Mouse (Mus musculus): Measurements from ENCODE around the gene Wdtc1. TPM values are rescaled to one million over a fixed set of nuclear protein-coding genes. Genes with fewer than 3 reads are reported as not detected.

Wdtc1 gene
- polyA plus RNA-seq, 1 experiment from 2014 or later: 12.0 TPM

DNA sequence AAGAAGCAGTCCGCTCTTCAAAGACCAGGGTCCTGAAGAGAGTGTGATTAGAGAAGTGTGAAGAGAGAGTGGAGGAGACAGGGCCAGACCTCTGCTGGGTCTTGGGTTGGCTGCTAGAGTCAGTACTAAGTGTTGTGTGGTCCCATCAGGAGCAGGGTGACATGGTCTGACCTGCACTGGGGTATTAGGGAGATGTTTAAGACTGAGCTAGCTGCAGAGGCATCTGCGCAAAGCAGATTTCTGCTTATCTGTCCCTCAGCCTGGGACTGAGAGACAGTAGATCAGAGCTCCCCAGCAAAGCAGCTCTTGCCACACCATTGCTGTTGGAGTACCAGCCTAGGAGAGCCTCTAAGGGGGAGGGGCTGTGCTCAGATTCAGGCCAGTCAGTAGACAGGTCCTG lies 36.8 kb upstream of the Wdtc1 start:
- no peak overlapping the region for H3K9ac ChIP-seq
- H3K9me3 ChIP-seq (replicated peaks): no peaks in the 10 kb centered on the region
- ATAC-seq (replicated peaks; ENCODE audit: low FRiP score): no peak; the same call in 1 of the 2 replicates
- H3K4me3 ChIP-seq (replicated peaks): no peak overlapping the region
- WGBS: 87% methylated on average over 2 of the region's 2 CpGs
- H3K36me3 ChIP-seq: no peaks in the 10 kb centered on the region
- H3K4me2 ChIP-seq: no peak overlapping the region
- peaks cover 40% of the 10 kb centered on the region for H3K4me1 ChIP-seq
- no peak overlapping the region for H3K27ac ChIP-seq
- H3K27me3 ChIP-seq: no peaks in the 10 kb centered on the region

DNA sequence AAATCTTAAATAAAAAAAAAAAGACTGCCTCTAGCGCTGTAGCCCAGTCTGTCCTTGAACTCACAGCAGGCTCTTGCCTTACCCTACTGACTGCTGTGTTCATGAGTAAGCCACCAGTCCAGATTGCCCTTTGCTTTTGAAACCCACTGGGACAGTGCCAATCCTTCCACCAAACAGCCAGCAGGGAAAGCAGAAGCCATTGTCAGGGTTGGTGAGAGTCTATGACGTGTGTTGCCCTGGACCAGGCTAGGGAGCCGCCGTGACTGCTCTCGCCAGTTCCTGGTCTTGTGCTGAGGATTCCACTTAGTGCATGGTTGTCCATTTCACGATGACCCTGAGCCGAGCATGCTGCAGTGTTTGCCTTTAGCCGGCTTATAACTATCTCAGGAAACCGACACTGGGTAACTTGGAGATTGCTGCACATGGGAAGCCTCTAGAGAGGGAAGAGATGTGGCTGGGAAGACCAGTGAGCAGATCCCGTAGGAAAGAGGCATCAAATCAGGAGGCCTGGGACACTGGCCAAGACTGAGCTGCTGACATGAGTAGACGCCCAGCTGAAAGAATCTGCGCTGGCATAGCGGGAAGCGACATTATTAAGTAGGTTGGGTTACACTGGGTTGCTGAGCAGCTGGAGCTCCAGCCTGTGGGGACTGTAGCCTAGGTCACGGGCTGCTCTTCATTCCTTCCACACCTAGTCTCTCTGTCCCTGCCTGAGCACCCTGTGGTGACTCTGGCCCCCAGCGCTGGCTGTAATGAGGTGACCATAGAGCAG lies 35.7 kb upstream of the Wdtc1 start:
- Histone ChIP-seq H3K4me2 (no peak overlapping the region), H3K27me3 (no peaks in the 10 kb centered on the region), H3K9me3 (replicated peaks) (no peaks in the 10 kb centered on the region), H3K4me1 (peaks cover 30% of the 10 kb centered on the region), H3K27ac (peak overlapping the region; percentile 34; the same call in 1 of the 2 replicates), H3K4me3 (replicated peaks) (no peak overlapping the region), H3K36me3 (no peaks in the 10 kb centered on the region), H3K9ac (no peak overlapping the region)
- no peak for ATAC-seq (replicated peaks; ENCODE audit: low FRiP score)
- WGBS: 84% methylated on average over 16 of the region's 16 CpGs

DNA sequence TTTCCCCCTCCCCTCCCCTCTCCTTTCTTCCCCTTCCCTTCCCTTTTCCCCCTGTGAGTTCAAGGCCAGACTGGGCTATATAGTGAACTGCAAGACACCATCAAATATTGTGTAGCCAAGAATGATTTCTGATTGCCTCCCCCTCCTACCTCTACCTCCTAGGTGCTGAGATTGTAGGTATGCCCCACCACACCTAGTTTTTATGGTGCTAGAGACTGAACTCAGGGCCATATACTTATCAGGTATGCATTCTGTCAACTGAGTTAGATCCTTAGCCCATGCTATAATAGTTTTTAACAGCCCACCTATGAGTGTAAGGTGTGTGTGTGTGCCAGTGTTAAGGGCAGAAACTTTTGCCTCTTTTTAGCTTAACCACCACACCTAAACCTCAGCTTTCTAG lies 33.8 kb upstream of the Wdtc1 start:
- no peaks in the 10 kb centered on the region for H3K9me3 ChIP-seq (replicated peaks)
- peaks cover 30% of the 10 kb centered on the region for H3K4me1 ChIP-seq
- H3K27me3 ChIP-seq: no peaks in the 10 kb centered on the region
- no peak overlapping the region for H3K9ac ChIP-seq
- no peak overlapping the region for H3K27ac ChIP-seq
- ATAC-seq (replicated peaks; ENCODE audit: low FRiP score): no peak
- H3K4me3 ChIP-seq (replicated peaks): no peak overlapping the region
- H3K4me2 ChIP-seq: no peak overlapping the region
- peaks cover 4% of the 10 kb centered on the region; the same call in 1 of the 2 replicates for H3K36me3 ChIP-seq

DNA sequence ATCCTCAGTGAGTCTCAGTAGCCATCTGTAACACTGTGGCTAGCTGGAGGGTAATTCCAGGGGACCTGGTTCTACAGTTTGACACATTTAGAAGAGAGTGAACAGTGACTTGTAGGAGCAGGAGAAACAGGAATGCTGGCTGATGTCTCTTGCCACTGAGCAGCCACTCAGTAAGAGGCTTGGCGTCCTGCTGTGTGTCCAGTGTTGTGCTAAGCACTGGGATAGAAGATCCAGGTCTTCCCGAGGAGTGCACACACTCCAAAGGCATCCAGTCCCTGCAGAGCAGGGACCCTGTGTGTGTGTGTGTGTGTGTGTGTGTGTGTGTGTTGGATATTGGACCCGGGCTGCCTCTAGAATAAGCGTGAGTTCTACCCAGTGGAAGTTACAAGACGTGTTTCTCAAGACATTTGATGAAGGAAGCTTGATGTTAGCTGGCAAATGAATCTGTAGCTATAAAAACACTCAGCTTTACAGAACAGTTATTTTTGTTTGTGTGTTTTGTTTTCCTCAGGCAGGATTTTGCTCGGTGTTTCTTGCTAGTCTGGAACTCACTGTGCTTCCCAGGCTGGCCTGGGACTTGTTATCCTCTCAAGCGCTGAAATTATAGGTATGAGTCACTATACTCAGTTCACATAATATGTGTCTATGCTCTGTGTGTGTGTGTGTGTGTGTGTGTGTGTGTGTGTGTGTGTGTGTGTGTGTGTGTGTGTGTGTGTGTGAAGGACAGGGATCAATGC lies 32.9 kb upstream of the Wdtc1 start:
- Histone ChIP-seq H3K27me3 (no peaks in the 10 kb centered on the region), H3K4me2 (no peak overlapping the region), H3K9me3 (replicated peaks) (no peaks in the 10 kb centered on the region), H3K4me1 (peaks cover 25% of the 10 kb centered on the region), H3K4me3 (replicated peaks) (no peak overlapping the region), H3K27ac (no peak overlapping the region), H3K36me3 (peaks cover 7% of the 10 kb centered on the region; the same call in 1 of the 2 replicates), H3K9ac (no peak overlapping the region)
- ATAC-seq (replicated peaks; ENCODE audit: low FRiP score): no peak
- WGBS: 78% methylated on average over 7 of the region's 7 CpGs

DNA sequence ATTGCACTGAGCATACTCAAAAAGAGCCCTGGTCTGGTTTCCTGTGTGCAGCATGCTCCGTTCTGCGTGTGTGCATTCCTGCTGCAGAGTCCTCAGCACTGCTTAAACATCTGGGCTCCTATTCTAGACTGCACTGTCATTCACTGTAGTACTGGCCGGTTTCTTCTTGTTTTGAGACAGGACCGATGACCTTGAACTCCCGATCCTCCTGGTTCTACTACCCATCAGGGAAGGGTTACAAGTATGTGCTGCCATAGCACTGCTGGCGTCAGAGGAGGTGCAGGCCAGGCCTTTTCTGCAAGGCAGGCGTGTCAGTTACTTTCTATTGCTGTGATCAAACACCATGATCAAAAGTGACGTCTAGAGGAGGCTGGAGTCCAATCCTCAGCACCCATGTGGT lies 27.9 kb upstream of the Wdtc1 start:
- Histone ChIP-seq H3K4me1 (peaks cover 41% of the 10 kb centered on the region), H3K9ac (no peak overlapping the region), H3K9me3 (replicated peaks) (no peaks in the 10 kb centered on the region), H3K36me3 (peaks cover 7% of the 10 kb centered on the region; the same call in 1 of the 2 replicates), H3K4me3 (replicated peaks) (no peak overlapping the region), H3K4me2 (no peak overlapping the region), H3K27ac (peak overlapping the region; percentile 41; the same call in 1 of the 2 replicates), H3K27me3 (no peaks in the 10 kb centered on the region)
- no peak; the same call in 1 of the 2 replicates for ATAC-seq (replicated peaks; ENCODE audit: low FRiP score)
- WGBS: 59% methylated on average over 8 of the region's 8 CpGs

DNA sequence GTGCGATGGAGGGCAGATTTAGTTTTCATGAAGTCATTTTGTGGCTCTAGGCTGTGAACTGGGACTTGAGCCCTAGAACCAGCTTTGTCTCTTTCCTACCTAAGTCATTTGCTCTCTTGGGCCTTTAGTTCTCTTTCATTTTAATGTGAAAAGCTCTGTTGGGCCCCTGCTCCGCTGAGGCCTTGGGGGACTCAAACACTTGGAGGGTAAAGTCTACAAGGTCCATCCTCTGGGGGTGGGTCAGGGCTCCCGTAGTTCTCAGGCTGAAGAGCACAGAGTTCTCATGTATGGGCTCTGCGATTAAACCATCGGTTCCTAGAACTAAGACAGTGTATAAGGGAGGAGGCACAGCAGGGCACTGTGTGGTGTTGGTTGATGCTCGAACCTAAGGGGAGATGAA lies 27.3 kb upstream of the Wdtc1 start:
- WGBS: 72% methylated on average over 6 of the region's 6 CpGs
- H3K4me1 ChIP-seq: peaks cover 45% of the 10 kb centered on the region
- ATAC-seq (replicated peaks; ENCODE audit: low FRiP score): no peak
- peaks cover 7% of the 10 kb centered on the region; the same call in 1 of the 2 replicates for H3K36me3 ChIP-seq
- H3K27ac ChIP-seq: peak overlapping the region; percentile 29
- H3K9ac ChIP-seq: no peak overlapping the region
- no peak overlapping the region for H3K4me3 ChIP-seq (replicated peaks)
- H3K9me3 ChIP-seq (replicated peaks): no peaks in the 10 kb centered on the region
- no peak overlapping the region for H3K4me2 ChIP-seq
- H3K27me3 ChIP-seq: no peaks in the 10 kb centered on the region

DNA sequence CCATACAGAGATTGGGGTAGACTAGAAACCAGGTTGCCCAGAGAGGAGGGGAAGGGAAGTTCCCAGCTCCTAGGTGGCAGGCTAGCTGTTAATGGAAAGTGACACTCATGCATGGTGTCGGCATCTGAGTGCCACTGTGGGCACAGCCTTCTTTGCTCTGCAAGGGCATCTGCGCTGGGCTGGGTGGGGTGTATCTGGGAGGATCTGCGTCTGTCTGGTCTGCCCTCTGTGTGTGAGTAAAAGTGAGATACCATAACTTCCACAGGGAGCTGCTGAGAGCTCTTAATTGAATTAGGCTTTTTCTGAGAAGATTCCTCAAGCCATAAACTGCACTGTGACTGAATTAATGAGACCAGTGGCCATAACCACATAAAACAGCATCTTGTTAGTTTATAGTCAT lies 26.6 kb upstream of the Wdtc1 start:
- Histone ChIP-seq H3K4me3 (replicated peaks) (no peak overlapping the region), H3K4me2 (no peak overlapping the region), H3K36me3 (peaks cover 7% of the 10 kb centered on the region; the same call in 1 of the 2 replicates), H3K9me3 (replicated peaks) (no peaks in the 10 kb centered on the region), H3K27me3 (no peaks in the 10 kb centered on the region), H3K4me1 (peaks cover 46% of the 10 kb centered on the region), H3K27ac (peak overlapping the region; percentile 20; the same call in 1 of the 2 replicates), H3K9ac (no peak overlapping the region)
- no peak for ATAC-seq (replicated peaks; ENCODE audit: low FRiP score)
- 58% methylated on average over 3 of the region's 3 CpGs for WGBS

DNA sequence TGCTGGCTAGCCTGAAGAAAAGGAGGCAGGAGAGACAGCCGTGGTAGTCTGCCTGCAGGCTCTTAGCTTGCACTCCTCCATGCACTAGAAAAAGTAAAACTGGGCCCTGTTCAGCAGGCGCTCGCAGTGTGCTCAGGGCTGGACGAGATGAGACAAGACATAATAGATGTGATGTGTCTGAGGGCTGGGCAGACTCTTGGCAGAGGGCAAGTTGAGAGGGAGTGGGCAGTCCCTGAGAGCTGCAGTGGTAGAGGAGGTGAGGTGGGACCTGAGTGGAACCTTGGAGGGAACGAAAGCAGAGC lies 25.7 kb upstream of the Wdtc1 start:
- H3K4me3 ChIP-seq (replicated peaks): no peak overlapping the region
- H3K4me1 ChIP-seq: peaks cover 52% of the 10 kb centered on the region
- no peak overlapping the region for H3K4me2 ChIP-seq
- H3K27me3 ChIP-seq: no peaks in the 10 kb centered on the region
- 50% methylated on average over 5 of the region's 5 CpGs for WGBS
- H3K27ac ChIP-seq: peak overlapping the region; percentile 80
- ATAC-seq (replicated peaks; ENCODE audit: low FRiP score): no peak
- 0 out of 2 replicates have a peak overlapping the region, but pooled peaks have one; percentile 10 for H3K9ac ChIP-seq
- peaks cover 7% of the 10 kb centered on the region for H3K36me3 ChIP-seq
- H3K9me3 ChIP-seq (replicated peaks): no peaks in the 10 kb centered on the region

DNA sequence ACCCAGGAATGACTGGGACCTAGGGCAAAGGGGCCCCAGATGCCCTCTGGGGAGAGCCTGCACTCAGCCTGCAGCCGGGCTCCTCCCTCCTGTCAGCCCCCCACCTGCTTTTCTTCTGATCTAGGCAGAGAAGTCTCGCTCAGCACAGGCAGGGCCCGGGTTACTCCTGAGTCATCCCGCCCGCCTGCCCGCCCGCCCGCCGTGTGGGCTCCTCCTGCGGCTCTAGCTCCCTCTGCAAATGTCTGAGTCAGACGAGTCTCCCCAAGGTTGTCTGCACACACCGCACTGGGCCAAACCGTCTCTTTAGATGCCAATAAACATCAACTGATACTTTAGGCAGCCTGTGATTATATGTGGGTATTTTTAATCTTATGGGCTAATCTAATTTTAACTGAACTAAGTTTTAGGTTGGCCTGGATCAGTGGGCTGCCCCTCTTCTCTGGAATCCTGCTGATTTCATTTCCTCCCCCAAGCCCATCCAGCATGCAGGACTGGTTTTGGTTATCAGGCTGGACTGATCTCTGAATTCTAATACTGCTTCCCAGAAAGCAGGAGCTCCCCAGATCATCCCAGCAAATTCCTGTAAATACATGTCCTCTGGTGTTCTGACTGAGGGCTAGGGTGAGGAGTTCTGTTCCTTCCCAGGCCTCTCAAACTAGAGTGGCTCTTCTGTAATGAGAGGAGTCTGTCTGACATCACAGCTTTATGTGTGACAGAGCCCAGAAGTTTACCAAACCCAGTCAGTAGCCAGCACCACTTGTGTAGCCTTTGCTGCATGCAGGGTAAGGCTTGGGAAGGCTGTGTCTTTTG lies 25.2 kb upstream of the Wdtc1 start:
- Histone ChIP-seq H3K4me2 (peak overlapping the region; percentile 22; the same call in 1 of the 2 replicates), H3K9me3 (replicated peaks) (no peaks in the 10 kb centered on the region), H3K4me3 (replicated peaks) (no peak overlapping the region), H3K4me1 (peaks cover 57% of the 10 kb centered on the region), H3K9ac (0 out of 2 replicates have a peak overlapping the region, but pooled peaks have one; percentile 10), H3K27me3 (no peaks in the 10 kb centered on the region), H3K27ac (peak overlapping the region; percentile 80), H3K36me3 (peaks cover 7% of the 10 kb centered on the region)
- WGBS: 20% methylated on average over 13 of the region's 13 CpGs
- ATAC-seq (replicated peaks; ENCODE audit: low FRiP score): peak; percentile 81

DNA sequence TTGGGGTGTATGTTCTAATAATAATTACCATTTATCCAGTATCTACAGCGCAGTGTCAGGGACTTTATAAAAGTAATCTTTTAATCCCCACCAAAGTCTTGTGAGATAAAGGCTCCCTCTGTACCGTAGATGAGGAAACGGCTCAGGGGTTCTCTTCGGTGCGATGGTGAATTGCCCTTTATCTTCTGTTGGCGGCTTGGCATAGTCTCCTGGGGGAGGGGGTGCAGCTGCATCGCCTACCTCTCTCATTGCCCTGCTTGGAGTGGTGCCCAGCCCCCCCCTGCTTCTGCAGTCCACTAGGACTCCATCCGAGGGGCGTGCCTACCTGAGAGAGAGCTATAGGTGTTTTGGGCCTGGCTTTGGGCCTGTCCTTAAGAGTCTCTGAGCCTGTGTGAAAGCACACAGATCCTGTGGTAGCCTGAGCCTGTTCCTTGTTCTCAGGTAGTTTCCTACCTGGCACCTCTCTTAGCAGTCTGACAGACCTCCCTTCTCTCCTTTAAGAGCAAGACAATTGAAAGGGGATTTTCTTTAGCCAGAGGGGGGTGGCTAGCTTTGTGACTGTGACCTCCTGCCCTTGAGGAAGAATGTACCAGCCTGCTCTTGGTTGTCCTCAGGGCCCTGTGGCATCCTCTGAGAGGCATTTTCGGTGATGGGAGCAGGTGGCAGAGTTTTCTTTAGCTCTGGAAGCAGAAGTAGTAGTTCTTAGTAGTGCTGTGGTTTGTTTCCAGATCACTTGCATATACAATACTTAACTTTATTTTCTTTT lies 22.7 kb upstream of the Wdtc1 start:
- Histone ChIP-seq H3K9ac (no peak overlapping the region), H3K27ac (no peak overlapping the region), H3K4me1 (peaks cover 78% of the 10 kb centered on the region), H3K27me3 (no peaks in the 10 kb centered on the region), H3K36me3 (no peaks in the 10 kb centered on the region; the same call in 1 of the 2 replicates), H3K4me3 (replicated peaks) (no peak overlapping the region), H3K4me2 (no peak overlapping the region), H3K9me3 (replicated peaks) (no peaks in the 10 kb centered on the region)
- ATAC-seq (replicated peaks; ENCODE audit: low FRiP score): no peak
- WGBS: 83% methylated on average over 10 of the region's 10 CpGs

DNA sequence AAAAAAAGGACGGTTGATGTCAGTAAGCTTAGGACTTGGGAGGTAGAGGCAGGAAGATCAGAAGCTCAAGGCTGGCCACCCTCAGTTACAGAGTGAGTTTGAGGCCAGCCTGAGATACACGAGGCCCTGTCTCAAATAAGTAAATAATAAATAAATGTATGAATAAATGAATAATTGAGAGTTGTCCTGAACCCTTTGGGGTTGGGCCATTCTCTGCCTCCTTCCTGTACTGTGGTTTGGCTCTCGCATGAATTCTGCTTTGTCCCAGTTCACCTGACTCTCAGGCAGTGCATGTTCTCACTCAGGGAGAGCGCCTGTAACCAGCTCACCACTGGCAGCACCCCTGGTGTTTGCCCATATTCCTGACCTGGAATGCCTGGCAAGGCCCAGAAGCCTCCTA lies 20.7 kb upstream of the Wdtc1 start:
- H3K4me1 ChIP-seq: peaks cover 70% of the 10 kb centered on the region
- H3K27me3 ChIP-seq: no peaks in the 10 kb centered on the region
- no peak overlapping the region for H3K9ac ChIP-seq
- no peak overlapping the region for H3K4me2 ChIP-seq
- 81% methylated on average over 4 of the region's 4 CpGs for WGBS
- H3K9me3 ChIP-seq (replicated peaks): no peaks in the 10 kb centered on the region
- no peak overlapping the region for H3K27ac ChIP-seq
- no peak for ATAC-seq (replicated peaks; ENCODE audit: low FRiP score)
- no peaks in the 10 kb centered on the region; the same call in 1 of the 2 replicates for H3K36me3 ChIP-seq
- H3K4me3 ChIP-seq (replicated peaks): no peak overlapping the region

All from kidney, embryonic 15.5 days (tissue).